Mouse (Mus musculus): ENCODE measurements around the gene Morc1. TPM values are rescaled to one million over a fixed set of nuclear protein-coding genes. Genes with fewer than 3 reads are reported as not detected.

The Morc1 gene
- polyA plus RNA-seq, 1 experiment from 2014 or later: not detected

GRCm38 (mm10) chr16:48519569-48519968 is 88.5 kb downstream of the Morc1 start:
- no peaks in the 10 kb centered on the region for H3K9me3 ChIP-seq

GRCm38 (mm10) chr16:48537108-48537507 is 106.1 kb downstream of the Morc1 start:
- H3K36me3 ChIP-seq (replicated peaks): no peaks in the 10 kb centered on the region
- H3K9me3 ChIP-seq: no peaks in the 10 kb centered on the region
- H3K4me1 ChIP-seq: no peaks in the 10 kb centered on the region
- H3K9ac ChIP-seq: no peak overlapping the region
- no peaks in the 10 kb centered on the region for H3K27me3 ChIP-seq
- 86% methylated on average over 5 of the region's 5 CpGs for WGBS
- H3K4me2 ChIP-seq: no peak overlapping the region
- no peak overlapping the region for H3K4me3 ChIP-seq (replicated peaks)
- ATAC-seq (ENCODE audit: low FRiP score): no peak
- no peak overlapping the region for H3K27ac ChIP-seq

More at GRCm38 (mm10) chr16:48519569-48519968, 88.5 kb downstream of the Morc1 start:
- Histone ChIP-seq H3K9ac (no peak overlapping the region), H3K4me1 (no peaks in the 10 kb centered on the region), H3K27ac (no peak overlapping the region), H3K4me2 (no peak overlapping the region), H3K27me3 (no peaks in the 10 kb centered on the region), H3K4me3 (replicated peaks) (no peak overlapping the region), H3K36me3 (replicated peaks) (no peaks in the 10 kb centered on the region)
- ATAC-seq (ENCODE audit: low FRiP score): no peak

GRCm38 (mm10) chr16:48562290-48563080 is 131.4 kb downstream of the Morc1 start:
- no peaks in the 10 kb centered on the region for H3K9me3 ChIP-seq
- H3K36me3 ChIP-seq (replicated peaks): no peaks in the 10 kb centered on the region
- H3K27me3 ChIP-seq: no peaks in the 10 kb centered on the region
- peaks cover 10% of the 10 kb centered on the region; the same call in 1 of the 2 replicates for H3K4me1 ChIP-seq
- H3K4me3 ChIP-seq (replicated peaks): no peak overlapping the region
- peak; percentile 63 for ATAC-seq (ENCODE audit: low FRiP score)
- H3K27ac ChIP-seq: no peak overlapping the region
- no peak overlapping the region for H3K9ac ChIP-seq
- H3K4me2 ChIP-seq: no peak overlapping the region
- 35% methylated on average over 11 of the region's 11 CpGs for WGBS

GRCm38 (mm10) chr16:48570354-48570753 is 139.3 kb downstream of the Morc1 start:
- H3K9ac ChIP-seq: no peak overlapping the region
- no peak overlapping the region for H3K4me3 ChIP-seq (replicated peaks)
- no peak overlapping the region for H3K27ac ChIP-seq
- H3K4me1 ChIP-seq: no peaks in the 10 kb centered on the region
- H3K27me3 ChIP-seq: no peaks in the 10 kb centered on the region
- 16% methylated on average over 9 of the region's 9 CpGs for WGBS
- no peak overlapping the region for H3K4me2 ChIP-seq
- H3K36me3 ChIP-seq (replicated peaks): no peaks in the 10 kb centered on the region
- ATAC-seq (ENCODE audit: low FRiP score): peak; percentile 83
- no peaks in the 10 kb centered on the region for H3K9me3 ChIP-seq

GRCm38 (mm10) chr16:48574072-48574471 is 143.0 kb downstream of the Morc1 start:
- whole genome bisulfite sequencing: 87% methylated on average over 5 of the region's 5 CpGs
- H3K36me3 ChIP-seq (replicated peaks): no peaks in the 10 kb centered on the region
- no peak for ATAC-seq (ENCODE audit: low FRiP score)

GRCm38 (mm10) chr16:48574499-48574898 is 143.5 kb downstream of the Morc1 start:
- no peaks in the 10 kb centered on the region for H3K27me3 ChIP-seq
- H3K4me2 ChIP-seq: no peak overlapping the region
- H3K27ac ChIP-seq: no peak overlapping the region
- H3K4me1 ChIP-seq: no peaks in the 10 kb centered on the region
- H3K9me3 ChIP-seq: no peaks in the 10 kb centered on the region
- ATAC-seq (ENCODE audit: low FRiP score): no peak
- 82% methylated on average over 3 of the region's 3 CpGs for WGBS
- no peak overlapping the region for H3K9ac ChIP-seq
- no peak overlapping the region for H3K4me3 ChIP-seq (replicated peaks)
- H3K36me3 ChIP-seq (replicated peaks): no peaks in the 10 kb centered on the region

More at GRCm38 (mm10) chr16:48574072-48574471, 143.0 kb downstream of the Morc1 start:
- no peak overlapping the region for H3K9ac ChIP-seq
- no peak overlapping the region for H3K27ac ChIP-seq
- H3K4me3 ChIP-seq (replicated peaks): no peak overlapping the region
- H3K4me2 ChIP-seq: no peak overlapping the region
- no peaks in the 10 kb centered on the region for H3K9me3 ChIP-seq
- no peaks in the 10 kb centered on the region for H3K4me1 ChIP-seq
- H3K27me3 ChIP-seq: no peaks in the 10 kb centered on the region

GRCm38 (mm10) chr16:48585369-48585768 is 154.3 kb downstream of the Morc1 start:
- H3K27ac ChIP-seq: no peak overlapping the region
- 69% methylated on average over 6 of the region's 6 CpGs for WGBS
- H3K9me3 ChIP-seq: no peaks in the 10 kb centered on the region
- H3K4me3 ChIP-seq (replicated peaks): no peak overlapping the region
- no peak overlapping the region for H3K9ac ChIP-seq
- no peaks in the 10 kb centered on the region for H3K27me3 ChIP-seq
- H3K4me1 ChIP-seq: no peaks in the 10 kb centered on the region
- ATAC-seq (ENCODE audit: low FRiP score): no peak
- no peak overlapping the region for H3K4me2 ChIP-seq
- H3K36me3 ChIP-seq (replicated peaks): no peaks in the 10 kb centered on the region

- Histone ChIP-seq H3K9ac (no peak overlapping the region), H3K4me3 (replicated peaks) (no peak overlapping the region), H3K36me3 (replicated peaks) (no peaks in the 10 kb centered on the region), H3K4me2 (no peak overlapping the region), H3K27me3 (no peaks in the 10 kb centered on the region), H3K4me1 (no peaks in the 10 kb centered on the region), H3K9me3 (no peaks in the 10 kb centered on the region), H3K27ac (no peak overlapping the region)
- no peak for ATAC-seq (ENCODE audit: low FRiP score)
- 91% methylated on average over 5 of the region's 5 CpGs for WGBS
Observed at GRCm38 (mm10) chr16:48594457-48594856, 163.4 kb downstream of the Morc1 start.

- Histone ChIP-seq H3K27ac (no peak overlapping the region), H3K27me3 (no peaks in the 10 kb centered on the region), H3K9me3 (no peaks in the 10 kb centered on the region), H3K4me1 (no peaks in the 10 kb centered on the region), H3K36me3 (replicated peaks) (no peaks in the 10 kb centered on the region), H3K4me3 (replicated peaks) (no peak overlapping the region), H3K4me2 (no peak overlapping the region), H3K9ac (no peak overlapping the region)
- ATAC-seq (ENCODE audit: low FRiP score): 0 out of 2 replicates have a peak, but pooled peaks have one; percentile 36
- 74% methylated on average over 1 of the region's 1 CpGs for whole genome bisulfite sequencing
Observed at GRCm38 (mm10) chr16:48595216-48595615, 164.2 kb downstream of the Morc1 start.

GRCm38 (mm10) chr16:48603735-48604211 is 172.7 kb downstream of the Morc1 start:
- H3K27me3 ChIP-seq: no peaks in the 10 kb centered on the region
- H3K27ac ChIP-seq: no peak overlapping the region
- H3K4me3 ChIP-seq (replicated peaks): no peak overlapping the region
- H3K4me2 ChIP-seq: no peak overlapping the region
- WGBS: 91% methylated on average over 2 of the region's 2 CpGs
- no peak for ATAC-seq (ENCODE audit: low FRiP score)
- no peaks in the 10 kb centered on the region for H3K9me3 ChIP-seq
- H3K36me3 ChIP-seq (replicated peaks): no peaks in the 10 kb centered on the region
- no peaks in the 10 kb centered on the region for H3K4me1 ChIP-seq
- no peak overlapping the region for H3K9ac ChIP-seq

GRCm38 (mm10) chr16:48606476-48607038 is 175.5 kb downstream of the Morc1 start:
- 68% methylated on average over 4 of the region's 4 CpGs for WGBS
- Histone ChIP-seq H3K36me3 (replicated peaks) (no peaks in the 10 kb centered on the region), H3K9me3 (no peaks in the 10 kb centered on the region), H3K27ac (no peak overlapping the region), H3K4me1 (no peaks in the 10 kb centered on the region), H3K9ac (no peak overlapping the region), H3K27me3 (no peaks in the 10 kb centered on the region), H3K4me3 (replicated peaks) (no peak overlapping the region), H3K4me2 (no peak overlapping the region)
- ATAC-seq (ENCODE audit: low FRiP score): no peak

GRCm38 (mm10) chr16:48608224-48608623 is 177.2 kb downstream of the Morc1 start:
- ATAC-seq (ENCODE audit: low FRiP score): no peak
- 83% methylated on average over 3 of the region's 3 CpGs for WGBS

GRCm38 (mm10) chr16:48610866-48611265 is 179.8 kb downstream of the Morc1 start:
- no peaks in the 10 kb centered on the region for H3K4me1 ChIP-seq
- 69% methylated on average over 1 of the region's 1 CpGs for WGBS
- H3K36me3 ChIP-seq (replicated peaks): no peaks in the 10 kb centered on the region
- no peaks in the 10 kb centered on the region for H3K27me3 ChIP-seq
- no peak overlapping the region for H3K4me2 ChIP-seq
- H3K9me3 ChIP-seq: no peaks in the 10 kb centered on the region
- H3K27ac ChIP-seq: no peak overlapping the region
- H3K9ac ChIP-seq: no peak overlapping the region
- ATAC-seq (ENCODE audit: low FRiP score): no peak
- H3K4me3 ChIP-seq (replicated peaks): no peak overlapping the region

More at GRCm38 (mm10) chr16:48608224-48608623, 177.2 kb downstream of the Morc1 start:
- Histone ChIP-seq H3K27ac (no peak overlapping the region), H3K9me3 (no peaks in the 10 kb centered on the region), H3K4me1 (no peaks in the 10 kb centered on the region), H3K36me3 (replicated peaks) (no peaks in the 10 kb centered on the region), H3K27me3 (no peaks in the 10 kb centered on the region), H3K9ac (no peak overlapping the region), H3K4me3 (replicated peaks) (no peak overlapping the region), H3K4me2 (no peak overlapping the region)
